Mouse (Mus musculus) midbrain, postnatal 0 days (tissue): ENCODE data around the gene Umodl1. TPM values are rescaled to one million over a fixed set of nuclear protein-coding genes. Genes with fewer than 3 reads are reported as not detected.

Experiments used
- ATAC-seq: fragments of 200-750 bp; cut with Nextera tagmentation; 2 replicates; pipeline ENCODE4 v1.8.0; 2017; ENCODE audit warnings: moderate number of reproducible peaks, mild to moderate bottlenecking, moderate TSS enrichment, moderate library complexity; ENCODE audit not compliant: low FRiP score
- DNase-seq: peaks from one replicate; pipeline ENCODE4 v3.0.0-alpha.2; 2015; ENCODE audit warnings: low spot score
- H3K27ac ChIP-seq: fragments of 300-500 bp; sonication (generic); 2 replicates; pipeline ENCODE4 v1.5.1; 2014; ENCODE audit warnings: low read depth, mild to moderate bottlenecking, low read length, mixed read lengths
- H3K27me3 ChIP-seq: fragments of 300-500 bp; sonication (generic); 2 replicates; pipeline ENCODE4 v1.6.1; 2014; ENCODE audit warnings: low read length, control low read depth, mixed read lengths; ENCODE audit not compliant: insufficient read depth
- H3K36me3 ChIP-seq: fragments of 300-500 bp; sonication (generic); 2 replicates; pipeline ENCODE4 v1.6.1; 2014; ENCODE audit warnings: low read length, control low read depth, mixed read lengths; ENCODE audit not compliant: insufficient read depth
- H3K4me1 ChIP-seq: fragments of 300-500 bp; sonication (generic); 2 replicates; pipeline ENCODE4 v1.6.1; 2014; ENCODE audit warnings: mild to moderate bottlenecking, control low read depth, antibody characterized with exemption, low read length, mixed read lengths; ENCODE audit not compliant: insufficient read depth
- H3K4me2 ChIP-seq: fragments of 300-500 bp; sonication (generic); 2 replicates; pipeline ENCODE4 v1.6.1; 2014; ENCODE audit warnings: low read depth, mild to moderate bottlenecking, low read length, mixed read lengths; ENCODE audit not compliant: poor library complexity, severe bottlenecking
- H3K4me3 ChIP-seq: fragments of 300-500 bp; sonication (generic); 2 replicates; pipeline ENCODE4 v1.5.1; 2014; ENCODE audit warnings: low read depth, mild to moderate bottlenecking, low read length, moderate library complexity
- H3K9ac ChIP-seq: fragments of 300-500 bp; sonication (generic); replicated peaks from 2 replicates; pipeline ENCODE4 v1.6.1; 2014; ENCODE audit warnings: mild to moderate bottlenecking, low read length, moderate library complexity, mixed read lengths; ENCODE audit not compliant: poor library complexity, severe bottlenecking
- H3K9me3 ChIP-seq: fragments of 300-500 bp; sonication (generic); 2 replicates; pipeline ENCODE4 v1.6.1; 2016; ENCODE audit warnings: low read length, control low read depth
- CTCF ChIP-seq: IDR thresholded peaks from 2 replicates; pipeline ENCODE4 v1.5.1; 2016; ENCODE audit warnings: antibody characterized with exemption, mild to moderate bottlenecking
- WGBS: fragments of 180-500 bp; shearing (Covaris S2); extraction: QIAGEN DNeasy Blood & Tissue Kit; methylation state at CpG from one replicate; pipeline ENCODE4 v1.1.7; 2014; 5-methylcytosine and 5-hydroxymethylcytosine counted together
- polyA plus RNA-seq: library from polyadenylated mRNA; unstranded; fragments of >200 nt; fragmentation: Nextera tagmentation; extraction: Ambion mirVana; gene quantifications from 2 replicates; pipeline ENCODE4 v1.2.1, GENCODE M21; 2015
- total RNA-seq: library from RNA; depleted of rRNA; stranded (reverse); fragments of >200 nt; gene quantifications from 2 replicates; pipeline ENCODE4 v1.2.3, GENCODE M21; 2014

Umodl1 gene
- total and polyA plus RNA-seq, 2 experiments from 2014 or later: 0.12 to 0.16 TPM

DNA sequence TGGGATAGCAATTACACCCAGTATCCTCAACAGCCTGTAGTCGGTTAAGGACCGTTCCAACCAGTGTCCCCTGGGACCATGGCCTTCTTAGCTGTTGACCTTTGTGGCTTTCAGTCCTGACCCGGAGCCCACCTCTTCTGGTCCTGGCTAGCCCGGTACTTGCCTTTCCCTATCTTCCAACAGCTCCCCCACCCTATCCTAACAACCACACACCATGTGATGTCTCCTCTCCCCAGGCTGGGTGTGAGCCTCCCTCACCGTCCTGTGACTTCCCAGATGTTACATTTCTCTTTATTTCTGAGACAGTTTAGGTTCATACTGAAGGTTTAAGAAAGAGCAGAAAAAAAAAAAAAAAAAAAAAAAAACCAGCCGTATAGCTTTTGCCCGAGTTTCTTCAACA lies 86.0 kb downstream of the Umodl1 start:
- H3K4me3 ChIP-seq: no peak overlapping the region

DNA sequence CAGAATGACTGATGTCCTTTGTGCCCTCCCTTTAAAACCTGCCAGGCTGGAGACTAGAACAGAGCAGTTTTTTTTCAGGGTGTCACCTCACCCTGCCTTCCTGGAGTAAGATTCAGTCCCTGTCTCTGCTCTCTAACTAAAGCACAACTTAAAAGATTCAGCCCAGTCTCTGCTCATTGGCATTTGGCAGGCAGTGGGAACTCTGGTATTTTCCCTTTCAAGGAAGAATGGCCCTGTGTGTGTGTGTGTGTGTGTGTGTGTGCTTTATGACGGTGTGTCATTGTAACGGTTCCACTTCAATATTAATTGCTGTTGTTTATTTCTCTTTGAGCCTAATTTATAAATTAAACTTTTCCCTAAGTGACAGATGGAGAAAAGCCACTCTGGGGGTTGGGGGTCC lies 88.3 kb downstream of the Umodl1 start:
- H3K4me1 ChIP-seq: no peaks in the 10 kb centered on the region
- WGBS: 58% methylated on average over 2 of the region's 2 CpGs
- ATAC-seq: no peak
- H3K4me3 ChIP-seq: no peak overlapping the region
- H3K9me3 ChIP-seq: no peaks in the 10 kb centered on the region
- no peak for TF ChIP-seq CTCF
- no peak overlapping the region for H3K4me2 ChIP-seq
- no peaks in the 10 kb centered on the region for H3K36me3 ChIP-seq
- no peak overlapping the region for H3K9ac ChIP-seq
- H3K27ac ChIP-seq: no peak overlapping the region
- H3K27me3 ChIP-seq: no peaks in the 10 kb centered on the region
- no peak for DNase-seq

More for the DNA sequence above, 86.0 kb downstream of the Umodl1 start:
- no peak for TF ChIP-seq CTCF
- no peak overlapping the region for H3K4me2 ChIP-seq
- DNase-seq: no peak
- H3K27ac ChIP-seq: no peak overlapping the region
- no peaks in the 10 kb centered on the region for H3K36me3 ChIP-seq
- WGBS: 89% methylated on average over 7 of the region's 7 CpGs
- no peaks in the 10 kb centered on the region for H3K4me1 ChIP-seq
- no peak for ATAC-seq
- no peak overlapping the region for H3K9ac ChIP-seq
- no peaks in the 10 kb centered on the region for H3K27me3 ChIP-seq
- H3K9me3 ChIP-seq: no peaks in the 10 kb centered on the region

DNA sequence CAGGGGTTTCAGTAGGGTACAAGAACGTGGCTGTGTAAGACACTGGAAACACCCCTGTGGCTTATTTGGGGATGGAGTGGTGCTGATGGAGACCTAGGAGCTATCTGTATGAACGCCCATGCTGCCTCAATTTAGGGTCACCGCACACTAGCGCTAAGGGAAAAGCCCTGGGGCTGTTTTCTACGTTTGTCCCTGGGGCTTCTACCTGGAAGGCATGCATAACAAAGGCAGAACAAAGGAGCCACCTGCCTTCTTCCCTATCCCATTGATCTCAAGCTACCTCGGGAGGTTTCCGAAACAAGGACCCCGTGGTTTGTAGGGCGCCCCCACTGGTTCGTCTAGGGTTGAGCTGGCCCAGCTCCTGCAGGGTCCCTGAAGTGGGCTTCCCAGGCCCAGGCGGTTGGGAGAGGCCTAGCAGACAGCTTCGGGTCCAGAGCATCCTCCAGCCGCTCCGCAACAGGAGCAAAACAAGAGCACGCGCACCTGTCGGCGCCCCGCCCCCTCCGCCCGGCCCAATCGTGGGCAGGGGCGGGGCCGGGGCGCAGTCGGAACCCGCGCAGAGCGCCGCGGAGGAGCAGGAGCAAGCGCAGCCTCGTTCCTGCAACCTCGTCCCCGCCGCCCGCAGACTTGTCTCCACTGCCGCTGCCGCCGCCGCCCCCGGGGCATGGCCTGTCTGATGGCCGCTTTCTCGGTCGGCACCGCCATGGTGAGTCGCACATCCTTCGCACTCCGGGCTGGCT lies 102.9 kb downstream of the Umodl1 start, which contains the start of gene Abcg1:
TSS of gene Abcg1 (plus strand) at position 525 of the 740 bp plus-strand sequence.
- TF ChIP-seq CTCF: peak; percentile 68
- Histone ChIP-seq H3K4me2 (peak within 1 kb of the TSS; percentile 83), H3K9me3 (no peaks in the 10 kb centered on the region), H3K9ac (peak within 1 kb of the TSS; percentile 80), H3K4me1 (0 out of 2 replicates have a peak, but pooled peaks cover 13% of the 10 kb centered on the region), H3K4me3 (peak within 1 kb of the TSS; percentile 85), H3K27me3 (no peaks in the 10 kb centered on the region), H3K27ac (peak within 1 kb of the TSS; percentile 87), H3K36me3 (no peaks in the 10 kb centered on the region)
- 3% methylated on average over 28 of the region's 49 CpGs for WGBS
- peak; percentile 84 for ATAC-seq
- DNase-seq: peak; percentile 88

DNA sequence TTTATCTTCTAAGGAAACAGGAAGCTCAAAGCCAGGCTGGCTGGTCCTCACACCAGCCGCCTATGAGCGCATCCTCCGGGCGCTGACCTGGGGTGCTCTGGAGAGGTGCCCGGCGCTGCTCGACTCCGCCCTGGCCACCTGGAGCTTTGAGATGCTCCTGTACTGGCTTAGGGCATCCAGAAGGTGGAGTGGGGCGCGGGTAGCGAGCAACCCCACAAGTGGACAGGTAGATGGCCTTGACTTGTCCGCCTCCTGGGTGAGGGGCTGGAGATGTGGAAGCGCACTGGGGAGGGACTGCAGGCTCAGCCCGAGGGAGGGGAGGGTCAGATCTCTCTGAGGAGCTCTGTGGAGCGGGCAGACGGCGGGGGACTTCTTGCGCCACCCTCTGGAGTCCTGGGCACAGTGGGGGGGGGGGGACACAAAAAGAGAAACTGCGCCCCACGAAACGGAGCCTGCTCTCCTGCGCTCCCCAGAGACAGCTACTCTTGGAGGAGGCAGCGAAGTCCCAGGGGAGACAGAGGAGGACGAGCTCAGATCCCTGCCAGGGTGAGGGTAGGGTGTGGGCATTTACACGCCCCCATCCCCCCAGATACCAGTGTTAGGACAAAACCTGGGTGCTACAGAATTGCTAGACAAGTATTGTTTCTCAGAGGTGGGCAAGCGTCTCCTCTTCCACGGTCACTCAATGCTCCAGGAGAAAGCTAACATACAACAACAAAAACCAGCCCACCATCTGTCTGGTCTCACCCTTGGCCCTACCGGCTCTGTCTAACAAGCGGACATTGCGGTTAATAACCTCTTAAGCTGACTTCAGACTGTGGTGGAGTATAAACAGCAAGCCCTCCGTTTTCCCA lies 103.7 kb downstream of the Umodl1 start:
- ATAC-seq (peak; percentile 67), DNase-seq (peak; percentile 49)
- Histone ChIP-seq H3K4me3 (peak overlapping the region; percentile 85), H3K27ac (peak overlapping the region; percentile 87), H3K27me3 (no peaks in the 10 kb centered on the region), H3K9me3 (no peaks in the 10 kb centered on the region), H3K4me1 (0 out of 2 replicates have a peak, but pooled peaks cover 13% of the 10 kb centered on the region), H3K9ac (peak overlapping the region; percentile 80), H3K4me2 (peak overlapping the region; percentile 83), H3K36me3 (no peaks in the 10 kb centered on the region)
- peak; percentile 38 for TF ChIP-seq CTCF
- under 1% methylated on average over 30 of the region's 31 CpGs for WGBS

DNA sequence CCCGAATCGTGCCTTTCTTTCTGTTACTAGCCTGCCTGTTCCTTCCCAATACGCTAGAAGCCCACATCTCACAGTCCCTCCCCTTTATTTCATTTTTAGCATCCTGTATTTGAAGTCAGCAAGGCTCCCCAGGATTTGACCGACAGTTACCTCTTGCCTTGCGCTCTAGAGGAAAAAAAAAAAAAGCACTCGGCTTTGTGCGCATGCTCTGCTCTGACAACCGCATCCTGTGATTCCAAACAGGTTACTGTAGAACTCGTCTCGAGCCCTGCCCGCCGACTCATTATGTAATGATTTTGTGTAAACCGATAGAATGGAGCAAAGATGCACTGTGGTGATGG lies 104.3 kb downstream of the Umodl1 start:
- peak overlapping the region; percentile 80 for H3K9ac ChIP-seq
- H3K4me1 ChIP-seq: 0 out of 2 replicates have a peak, but pooled peaks cover 13% of the 10 kb centered on the region
- no peaks in the 10 kb centered on the region for H3K36me3 ChIP-seq
- peak overlapping the region; percentile 87 for H3K27ac ChIP-seq
- no peaks in the 10 kb centered on the region for H3K9me3 ChIP-seq
- no peaks in the 10 kb centered on the region for H3K27me3 ChIP-seq
- no peak for TF ChIP-seq CTCF
- peak overlapping the region; percentile 83 for H3K4me2 ChIP-seq
- H3K4me3 ChIP-seq: peak overlapping the region; percentile 85
- WGBS: under 1% methylated on average over 13 of the region's 13 CpGs
- peak; percentile 61 for ATAC-seq
- peak; percentile 89 for DNase-seq
